Mouse (Mus musculus) stomach, embryonic 14.5 days (tissue): ENCODE measurements around the gene Cabin1. TPM values are rescaled to one million over a fixed set of nuclear protein-coding genes. Genes with fewer than 3 reads are reported as not detected.

ENCODE experiments used
- ATAC-seq: fragments of 200-750 bp; cut with Nextera tagmentation; 2 replicates; pipeline ENCODE4 v1.8.0; 2017; ENCODE audit warnings: low read depth, moderate TSS enrichment; ENCODE audit not compliant: insufficient number of reproducible peaks, insufficient read depth, low FRiP score
- H3K27ac ChIP-seq: fragments of 300-500 bp; sonication (generic); 2 replicates; pipeline ENCODE4 v1.5.1; 2014; ENCODE audit warnings: mild to moderate bottlenecking, low read length, moderate library complexity, mixed read lengths
- H3K27me3 ChIP-seq: fragments of 300-500 bp; sonication (generic); 2 replicates; pipeline ENCODE4 v1.6.1; 2014; ENCODE audit warnings: low read length, control low read depth, mixed read lengths; ENCODE audit not compliant: control insufficient read depth, insufficient read depth
- H3K36me3 ChIP-seq: fragments of 300-500 bp; sonication (generic); 2 replicates; pipeline ENCODE4 v1.6.1; 2014; ENCODE audit warnings: mild to moderate bottlenecking, control low read depth, low read length, moderate library complexity, mixed read lengths; ENCODE audit not compliant: control insufficient read depth, insufficient read depth
- H3K4me1 ChIP-seq: fragments of 300-500 bp; sonication (generic); 2 replicates; pipeline ENCODE4 v1.6.1; 2014; ENCODE audit warnings: low read length, control low read depth, mixed read lengths; ENCODE audit not compliant: control insufficient read depth, insufficient read depth
- H3K4me2 ChIP-seq: fragments of 300-500 bp; sonication (generic); replicated peaks from 2 replicates; pipeline ENCODE4 v1.6.1; 2014; ENCODE audit warnings: low read depth, low read length, control low read depth
- H3K4me3 ChIP-seq: fragments of 300-500 bp; sonication (generic); 2 replicates; pipeline ENCODE4 v1.5.1; 2014; ENCODE audit warnings: low read depth, low read length, control low read depth
- H3K9ac ChIP-seq: fragments of 300-500 bp; sonication (generic); replicated peaks from 2 replicates; pipeline ENCODE4 v1.6.1; 2014; ENCODE audit warnings: low read depth, mild to moderate bottlenecking, control low read depth, low read length, moderate library complexity, mixed read lengths
- H3K9me3 ChIP-seq: fragments of 300-500 bp; sonication (generic); 2 replicates; pipeline ENCODE4 v1.6.1; 2016; ENCODE audit warnings: low read depth, low read length, control low read depth; ENCODE audit not compliant: control insufficient read depth
- WGBS: fragments of 180-500 bp; shearing (Covaris S2); extraction: QIAGEN DNeasy Blood & Tissue Kit; methylation state at CpG from one replicate; pipeline ENCODE4 v1.1.7; 2014; 5-methylcytosine and 5-hydroxymethylcytosine counted together
- polyA plus RNA-seq: library from polyadenylated mRNA; unstranded; fragments of >200 nt; fragmentation: Nextera tagmentation; extraction: Ambion mirVana; gene quantifications from 2 replicates; pipeline ENCODE4 v1.2.1, GENCODE M21; 2014

Cabin1 gene
- polyA plus RNA-seq, 1 experiment from 2014 or later, result 42.7 TPM

DNA sequence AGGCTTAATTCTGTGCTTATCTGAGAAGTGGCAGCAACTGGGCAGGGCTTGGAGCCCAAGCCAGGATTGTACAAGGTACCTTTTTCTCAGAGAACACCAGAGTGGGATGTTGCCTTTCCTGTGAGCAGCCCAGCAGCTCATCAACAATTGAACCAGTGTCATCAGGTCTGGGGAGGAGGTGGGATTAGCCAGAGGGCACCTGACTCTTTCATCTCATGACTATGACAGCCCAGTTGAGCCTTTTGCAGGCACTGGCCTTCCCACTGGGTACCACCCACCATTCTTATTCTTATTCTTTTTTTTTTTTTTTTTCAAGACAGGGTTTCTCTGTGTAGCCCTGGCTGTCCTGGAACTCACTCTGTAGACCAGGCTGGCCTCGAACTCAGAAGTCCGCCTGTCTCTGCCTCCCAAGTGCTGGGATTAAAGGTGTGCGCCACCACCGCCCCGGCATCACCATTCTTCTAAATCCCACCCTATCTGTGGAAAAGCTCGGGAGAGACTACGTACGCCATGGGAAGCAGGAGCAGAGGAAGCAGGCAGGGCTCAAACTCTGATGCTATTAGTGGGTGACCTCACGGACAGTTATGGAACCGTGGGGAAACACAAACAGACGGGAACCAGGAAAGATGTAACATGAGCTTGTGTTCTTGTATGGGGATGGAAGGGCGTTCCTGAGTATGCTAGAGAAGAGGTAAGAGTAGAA lies 127.9 kb downstream of the Cabin1 start:
- H3K36me3 ChIP-seq, result no peaks in the 10 kb centered on the region
- ATAC-seq, result no peak; the same call in 1 of the 2 replicates
- 89% methylated on average over 12 of the region's 12 CpGs for WGBS

DNA sequence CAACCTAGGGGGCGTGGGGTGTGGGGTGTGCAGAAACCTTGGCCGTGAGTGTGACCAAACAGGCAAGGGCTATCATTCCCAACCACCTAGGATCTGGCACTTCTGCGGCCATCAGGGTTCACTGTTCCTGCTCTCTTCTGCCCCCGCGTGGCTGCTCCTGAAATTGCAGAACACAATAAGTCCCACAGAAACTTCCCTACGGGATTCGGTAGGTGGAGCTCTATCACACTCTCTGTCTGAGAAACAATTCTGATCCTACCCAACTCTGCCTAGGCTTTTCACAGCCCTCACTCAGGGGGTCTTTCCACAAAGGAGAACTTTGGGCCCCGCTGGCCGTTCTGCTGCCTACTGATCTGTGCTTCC lies 128.5 kb downstream of the Cabin1 start:
- Histone ChIP-seq H3K4me1 (no peaks in the 10 kb centered on the region), H3K9ac (no peak overlapping the region), H3K36me3 (no peaks in the 10 kb centered on the region), H3K4me3 (no peak overlapping the region), H3K9me3 (no peaks in the 10 kb centered on the region), H3K27ac (no peak overlapping the region), H3K27me3 (no peaks in the 10 kb centered on the region), H3K4me2 (no peak overlapping the region)
- ATAC-seq, result no peak
- WGBS, result 8% methylated on average over 9 of the region's 9 CpGs

More for the DNA sequence above, 127.9 kb downstream of the Cabin1 start:
- Histone ChIP-seq H3K4me1 (no peaks in the 10 kb centered on the region), H3K4me3 (no peak overlapping the region), H3K27ac (no peak overlapping the region), H3K27me3 (no peaks in the 10 kb centered on the region), H3K9me3 (no peaks in the 10 kb centered on the region), H3K9ac (no peak overlapping the region), H3K4me2 (no peak overlapping the region)

DNA sequence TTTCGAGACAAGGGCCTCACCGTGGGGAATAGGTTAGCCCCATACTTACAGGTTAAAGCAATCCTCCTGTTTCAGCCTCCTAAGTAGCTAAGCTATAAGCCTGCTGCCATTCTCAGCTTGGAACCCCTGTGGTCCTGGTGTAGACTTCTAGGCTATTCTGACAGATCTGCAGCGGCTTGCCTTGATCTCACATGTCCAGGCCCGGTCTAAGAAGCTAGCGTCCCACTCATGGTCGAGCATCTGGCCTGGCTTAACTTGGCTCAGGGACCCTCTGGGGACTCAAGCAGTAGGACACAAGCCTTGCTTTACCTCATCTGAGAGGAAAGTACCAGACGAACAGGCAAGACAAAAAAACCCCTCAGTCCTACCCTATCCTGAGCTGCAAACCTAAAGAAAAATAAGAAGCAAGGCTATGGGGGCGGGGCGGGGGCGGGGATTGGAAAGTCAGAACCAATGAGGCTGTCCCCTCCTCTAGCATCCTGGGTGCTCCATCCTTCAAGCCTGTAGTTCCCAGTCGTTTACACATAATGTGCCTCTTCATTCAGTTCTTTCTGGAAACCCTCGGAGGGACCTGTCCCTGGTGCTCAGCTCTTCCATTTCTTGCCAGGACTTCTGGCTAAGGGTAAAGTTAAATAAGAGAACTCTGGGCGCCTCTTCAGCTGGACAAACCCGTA lies 129.0 kb downstream of the Cabin1 start:
- Histone ChIP-seq H3K9ac (no peak overlapping the region), H3K4me1 (no peaks in the 10 kb centered on the region), H3K27me3 (no peaks in the 10 kb centered on the region), H3K36me3 (no peaks in the 10 kb centered on the region), H3K4me2 (no peak overlapping the region), H3K4me3 (no peak overlapping the region), H3K9me3 (no peaks in the 10 kb centered on the region), H3K27ac (no peak overlapping the region)
- whole genome bisulfite sequencing, result 68% methylated on average over 14 of the region's 14 CpGs
- no peak for ATAC-seq

DNA sequence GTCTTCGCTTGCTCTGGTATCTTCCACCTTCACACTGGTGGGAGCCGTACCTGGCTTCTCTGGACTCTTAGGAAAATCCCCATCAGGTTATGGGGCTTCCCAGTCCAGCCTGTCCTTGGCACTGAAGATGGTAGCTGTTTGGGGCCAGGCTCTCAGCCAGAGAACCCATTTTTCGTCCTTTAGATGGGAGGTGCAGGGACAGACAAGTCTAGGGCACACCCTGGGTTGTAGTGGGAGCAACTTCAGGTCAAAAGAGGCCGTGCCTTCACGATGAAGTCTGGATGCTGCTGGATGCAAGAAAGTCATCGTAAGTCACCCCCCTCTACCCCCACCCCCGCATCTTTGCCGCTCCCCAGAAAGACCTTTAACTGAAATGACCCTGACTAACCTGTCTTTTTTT lies 129.5 kb downstream of the Cabin1 start:
- Histone ChIP-seq H3K27ac (no peak overlapping the region), H3K9ac (no peak overlapping the region), H3K36me3 (no peaks in the 10 kb centered on the region), H3K27me3 (no peaks in the 10 kb centered on the region), H3K4me3 (no peak overlapping the region), H3K9me3 (no peaks in the 10 kb centered on the region), H3K4me2 (no peak overlapping the region), H3K4me1 (no peaks in the 10 kb centered on the region)
- ATAC-seq, result no peak
- 93% methylated on average over 8 of the region's 8 CpGs for WGBS

DNA sequence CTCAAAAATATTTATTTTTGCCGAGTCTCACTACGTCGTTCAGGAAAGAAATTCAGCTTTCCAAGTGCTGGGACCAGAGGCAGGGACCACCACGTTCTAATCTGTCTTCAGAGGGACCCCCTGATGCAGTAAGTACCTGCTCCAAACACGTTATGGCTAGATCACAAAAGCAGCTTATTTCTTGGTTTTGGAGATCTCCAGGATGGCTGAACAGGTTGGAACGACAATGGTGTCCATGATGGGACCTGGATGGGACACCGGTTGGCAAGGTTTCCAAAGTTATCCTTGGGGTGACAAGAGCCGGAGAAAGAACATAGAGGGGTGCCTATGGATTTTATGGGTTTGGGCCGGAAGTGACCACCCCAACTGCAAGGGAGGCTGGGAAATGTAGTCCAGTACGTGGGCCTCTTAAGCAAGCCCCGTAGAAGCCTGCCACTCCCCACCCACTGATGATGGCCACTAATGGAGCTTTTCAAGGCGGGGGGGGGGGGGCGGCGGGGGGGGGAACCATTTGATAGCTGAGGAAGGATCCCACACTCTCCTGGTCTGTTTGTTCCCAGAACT lies 130.5 kb downstream of the Cabin1 start:
- ATAC-seq, result no peak
- H3K4me1 ChIP-seq, result no peaks in the 10 kb centered on the region
- H3K4me3 ChIP-seq, result no peak overlapping the region
- 77% methylated on average over 14 of the region's 14 CpGs for WGBS
- no peak overlapping the region for H3K9ac ChIP-seq
- H3K4me2 ChIP-seq, result no peak overlapping the region
- H3K27ac ChIP-seq, result no peak overlapping the region
- H3K36me3 ChIP-seq, result no peaks in the 10 kb centered on the region
- H3K9me3 ChIP-seq, result no peaks in the 10 kb centered on the region
- no peaks in the 10 kb centered on the region for H3K27me3 ChIP-seq

DNA sequence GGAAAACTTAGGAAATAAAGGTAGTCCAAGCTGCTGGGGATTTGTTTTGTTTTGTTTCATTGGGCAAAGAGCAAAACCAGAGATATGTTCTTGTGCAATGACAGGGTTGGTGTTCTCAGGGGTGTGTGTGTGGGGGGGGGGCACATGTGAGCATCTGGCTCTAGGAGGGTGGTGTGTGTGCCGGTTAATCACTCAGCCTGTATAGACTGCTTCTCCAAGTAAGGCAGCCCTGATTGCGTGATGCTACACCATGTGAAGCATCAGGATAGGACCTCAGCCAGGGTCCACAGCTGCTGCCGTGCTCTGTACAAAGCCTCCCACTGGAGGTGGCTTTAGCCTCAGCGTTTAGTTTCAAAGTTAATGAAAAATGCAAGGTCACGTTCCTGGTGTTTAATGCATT lies 131.1 kb downstream of the Cabin1 start:
- H3K4me1 ChIP-seq, result no peaks in the 10 kb centered on the region
- no peak overlapping the region for H3K4me2 ChIP-seq
- H3K9ac ChIP-seq, result no peak overlapping the region
- H3K27ac ChIP-seq, result no peak overlapping the region
- 70% methylated on average over 5 of the region's 5 CpGs for WGBS
- ATAC-seq, result no peak
- no peak overlapping the region for H3K4me3 ChIP-seq
- no peaks in the 10 kb centered on the region for H3K9me3 ChIP-seq
- H3K36me3 ChIP-seq, result no peaks in the 10 kb centered on the region
- no peaks in the 10 kb centered on the region for H3K27me3 ChIP-seq

DNA sequence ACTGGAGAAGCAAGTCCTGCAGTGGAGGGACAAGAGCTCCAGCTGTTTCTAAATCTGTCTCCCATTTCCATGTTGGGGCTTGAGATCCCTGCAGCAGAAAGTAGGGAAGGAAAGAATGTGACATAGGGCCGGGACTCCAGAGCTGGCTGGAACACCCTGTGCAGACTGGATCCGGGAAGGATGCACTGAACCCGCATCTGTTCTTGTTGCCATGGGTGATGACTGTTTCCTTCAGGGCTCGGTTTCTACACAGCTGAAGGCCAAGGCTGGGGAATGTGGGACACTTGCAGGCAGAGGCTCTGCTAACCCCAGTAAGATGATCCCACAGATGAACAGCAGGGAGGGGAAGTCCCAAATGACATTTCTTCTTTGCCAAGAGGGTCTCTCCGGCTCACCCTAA lies 131.5 kb downstream of the Cabin1 start:
- H3K9ac ChIP-seq, result no peak overlapping the region
- no peaks in the 10 kb centered on the region for H3K4me1 ChIP-seq
- WGBS, result 48% methylated on average over 5 of the region's 5 CpGs
- H3K4me2 ChIP-seq, result no peak overlapping the region
- no peaks in the 10 kb centered on the region for H3K9me3 ChIP-seq
- H3K27me3 ChIP-seq, result no peaks in the 10 kb centered on the region
- ATAC-seq, result no peak; the same call in 1 of the 2 replicates
- H3K27ac ChIP-seq, result no peak overlapping the region
- no peaks in the 10 kb centered on the region for H3K36me3 ChIP-seq
- H3K4me3 ChIP-seq, result no peak overlapping the region

DNA sequence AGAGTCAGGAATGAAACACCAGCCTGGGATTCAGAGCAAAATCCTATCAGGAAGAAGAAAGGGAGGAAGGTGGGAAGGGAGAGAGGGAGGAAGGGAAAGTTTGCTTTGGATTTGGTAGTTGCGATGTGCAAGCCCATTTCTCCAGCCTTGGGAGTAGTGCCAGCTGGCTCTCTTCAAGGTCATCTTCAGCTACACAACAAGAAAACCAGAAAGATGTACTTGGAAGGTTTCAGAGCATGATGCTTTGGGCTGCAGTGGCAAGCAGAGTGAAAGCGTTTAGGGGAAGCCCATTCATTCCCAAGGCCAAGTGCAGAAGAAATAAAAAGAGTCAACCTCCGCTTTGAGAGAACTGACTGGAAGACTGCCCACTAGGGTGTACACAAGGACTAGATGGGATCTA lies 136.7 kb downstream of the Cabin1 start:
- no peak for ATAC-seq
- Histone ChIP-seq H3K9ac (no peak overlapping the region), H3K4me3 (no peak overlapping the region), H3K4me2 (no peak overlapping the region), H3K4me1 (no peaks in the 10 kb centered on the region), H3K27ac (no peak overlapping the region), H3K27me3 (no peaks in the 10 kb centered on the region), H3K36me3 (no peaks in the 10 kb centered on the region), H3K9me3 (no peaks in the 10 kb centered on the region)
- 65% methylated on average over 3 of the region's 3 CpGs for WGBS
